Mouse (Mus musculus) heart, postnatal 0 days (tissue): ENCODE measurements at regions not wholly inside any gene's neighbourhood (a gene's known extent, or its start where the extent isn't known, plus 50 kb on each side); places are given as distances from the start of the nearest gene placed in this dataset.

Source experiments
- CTCF ChIP-seq: IDR thresholded peaks from 2 replicates; pipeline ENCODE4 v1.5.1; 2016; ENCODE audit warnings: antibody characterized with exemption, control low read depth, low read depth
- EP300 ChIP-seq: IDR thresholded peaks from 2 replicates; pipeline ENCODE4 v1.6.1; 2016; ENCODE audit warnings: antibody characterized with exemption, low read depth

DNA sequence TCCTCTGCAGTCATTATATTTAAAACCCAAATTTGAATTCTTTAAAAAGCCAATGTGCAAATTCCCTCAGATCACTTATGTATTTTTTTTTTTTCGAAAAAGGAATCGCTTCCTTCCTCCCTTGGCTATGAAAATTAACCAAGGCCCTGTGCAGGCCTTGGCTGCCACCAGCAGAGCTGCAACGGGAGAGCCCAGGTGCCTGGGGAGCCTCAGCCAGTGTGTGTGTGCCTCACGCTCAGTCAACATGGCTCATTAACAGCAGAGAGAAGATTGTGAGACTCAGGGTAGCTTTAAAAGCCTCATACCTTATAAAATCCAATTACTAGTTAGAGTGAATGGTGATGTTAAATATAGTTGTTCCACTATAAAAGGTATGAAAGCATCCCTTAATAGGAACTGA is 148.6 kb downstream of the Mex3b start:
- TF ChIP-seq CTCF (no peak), EP300 (no peak)
